Mouse (Mus musculus) T-helper 1 cell (primary cell): Measurements from ENCODE around the gene Ncoa5.

Experiments used
- in situ Hi-C: fragments of 300-600 bp; cut with MboI, MseI; formaldehyde crosslinking; loops from one replicate; pipeline ENCODE4 v1.15.1; 2025; ENCODE audit warnings: high pct_unique_total_duplicates

Ncoa5 gene

GRCm38 (mm10) chr2:165034131-165035057, at the start of gene Ncoa5:
TSS of gene Ncoa5 (minus strand) at chr2:165034867.
- in situ Hi-C loops, result no loop called here

- in situ Hi-C loops, result no loop called here
These were observed 46.6 kb upstream of the Ncoa5 start for GRCm38 (mm10) chr2:165081257-165081656.

DNA sequence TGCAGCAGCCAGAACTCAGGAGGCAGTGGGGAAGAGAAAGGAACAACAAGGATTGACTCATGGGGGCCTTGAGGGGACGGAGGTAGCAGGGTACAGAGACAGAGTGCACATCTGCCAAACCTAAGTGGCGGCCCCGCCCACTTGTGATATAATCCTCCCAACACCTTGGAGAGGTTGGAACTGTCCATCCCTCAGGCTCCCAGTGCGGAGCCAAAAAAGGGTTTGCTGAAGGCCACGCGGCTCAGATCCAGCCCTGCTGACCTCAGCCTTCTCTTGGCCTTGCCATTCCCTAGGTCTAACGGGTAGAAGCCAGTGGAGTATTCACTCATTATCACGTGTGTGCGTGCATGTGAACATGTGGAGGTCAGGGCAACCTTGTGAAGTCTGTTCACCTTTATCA, 46.0 kb upstream of the Ncoa5 start:
- in situ Hi-C loops, result no loop called here

DNA sequence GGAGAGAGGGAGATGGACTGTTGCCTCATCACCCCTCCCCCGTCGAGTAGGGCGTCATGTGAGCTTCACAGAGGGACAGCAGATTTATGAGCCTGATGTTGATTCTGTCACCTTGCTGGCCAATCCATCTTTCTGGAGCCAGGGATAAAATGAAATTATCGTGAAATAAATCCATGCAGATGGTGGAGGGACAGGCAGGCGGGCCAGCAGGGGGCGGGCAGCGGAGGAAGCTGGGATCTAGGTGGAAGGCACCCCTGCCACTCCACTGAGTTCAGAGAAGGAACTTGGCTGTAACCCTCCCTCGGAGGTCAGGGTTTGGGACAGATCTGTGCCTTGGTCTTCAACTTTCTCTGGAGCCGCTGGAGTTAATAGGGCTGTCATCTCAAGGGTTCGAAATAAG, 43.9 kb upstream of the Ncoa5 start:
- in situ Hi-C loops, result loop anchor here (5.0 kb wide), 2 partner anchors 194 to 284 kb away; no protein-coding TSS in a partner anchor

DNA sequence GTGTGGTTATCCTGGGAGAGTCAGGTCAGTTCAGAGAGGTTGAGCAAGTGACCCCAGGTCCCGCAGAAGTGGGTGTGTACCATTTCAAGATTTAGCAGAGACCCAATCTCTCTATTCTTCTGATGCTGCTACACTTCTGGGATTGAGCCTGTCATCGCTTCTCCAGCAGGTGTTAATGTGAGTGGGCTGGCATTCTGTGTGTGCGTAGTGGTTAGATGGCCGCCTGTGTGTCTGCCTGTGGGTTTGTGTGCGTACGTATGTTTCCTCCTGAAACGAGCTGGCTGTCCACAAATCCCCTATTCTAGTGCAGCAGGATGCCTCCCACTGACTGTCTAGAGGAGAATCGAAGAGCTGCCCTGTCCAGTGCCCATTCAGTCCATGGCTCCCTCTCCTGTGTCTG, 43.4 kb upstream of the Ncoa5 start:
- in situ Hi-C loops, result loop anchor here (5.0 kb wide), 2 partner anchors 194 to 284 kb away; no protein-coding TSS in a partner anchor

GRCm38 (mm10) chr2:165077055-165077454, 42.4 kb upstream of the Ncoa5 start:
- in situ Hi-C loops, result loop anchor here (5.0 kb wide), 2 partner anchors 195 to 285 kb away; no protein-coding TSS in a partner anchor

- in situ Hi-C loops, result loop anchor here (5.0 kb wide), 2 partner anchors 197 to 287 kb away; no protein-coding TSS in a partner anchor
These were observed 40.3 kb upstream of the Ncoa5 start for GRCm38 (mm10) chr2:165074937-165075336.

GRCm38 (mm10) chr2:165074081-165074884, 39.6 kb upstream of the Ncoa5 start:
- in situ Hi-C loops, result no loop called here

DNA sequence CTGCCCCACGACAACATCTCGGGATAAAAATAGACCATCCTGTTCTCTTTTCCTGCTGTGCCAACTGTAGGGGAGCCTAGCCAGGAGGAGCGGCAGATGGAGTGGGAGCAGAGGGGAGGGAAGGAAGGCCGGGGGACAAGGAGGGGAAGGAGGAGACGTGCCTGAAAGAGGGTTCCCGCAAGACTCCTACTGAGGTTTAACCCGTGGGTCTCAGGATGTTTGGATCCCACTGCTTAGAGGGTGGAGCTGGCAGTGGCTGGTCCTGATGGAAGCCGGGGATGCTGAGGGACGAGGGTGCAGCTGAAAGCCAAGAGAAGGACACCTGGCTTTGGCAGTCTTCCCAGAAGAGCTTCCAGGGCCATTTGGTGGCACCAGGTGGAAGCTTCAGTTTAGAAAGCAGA, 38.7 kb upstream of the Ncoa5 start:
- in situ Hi-C loops, result no loop called here

DNA sequence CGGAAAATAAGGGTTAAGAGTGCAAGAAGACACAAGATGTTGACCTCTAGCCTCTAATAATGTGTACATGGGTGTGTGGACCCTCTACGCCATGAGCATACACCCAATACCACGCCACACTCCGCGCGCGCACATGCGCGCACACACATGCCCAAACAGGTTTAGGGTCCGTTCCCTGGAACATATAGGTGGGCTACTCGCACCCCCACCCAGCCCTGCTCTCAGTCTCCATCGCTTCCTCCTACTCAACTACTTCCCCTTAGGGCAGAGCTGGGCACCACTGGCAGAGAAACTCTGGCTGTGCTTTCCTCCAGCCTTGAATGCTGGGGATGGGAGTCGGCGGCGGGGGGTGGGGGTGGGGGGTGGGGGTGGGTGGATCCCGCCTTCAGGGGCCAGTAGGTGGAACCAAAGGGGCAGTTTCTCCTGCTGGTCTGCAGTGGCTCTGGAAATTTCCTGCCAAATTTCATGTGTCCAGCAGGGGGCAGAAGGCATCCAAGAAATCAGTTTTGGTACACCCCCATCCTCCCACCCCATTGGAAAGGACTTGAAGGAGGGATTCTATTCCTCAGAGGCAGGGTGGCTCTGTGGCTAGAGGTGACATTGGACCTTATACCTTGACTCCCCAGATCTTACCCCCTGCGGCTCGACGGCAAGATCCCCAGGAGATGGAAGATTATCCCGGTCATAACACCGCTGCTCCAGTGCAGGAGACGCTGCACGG, 35.6 kb upstream of the Ncoa5 start:
- in situ Hi-C loops, result no loop called here

GRCm38 (mm10) chr2:165068806-165069205, 34.1 kb upstream of the Ncoa5 start:
- in situ Hi-C loops, result no loop called here

DNA sequence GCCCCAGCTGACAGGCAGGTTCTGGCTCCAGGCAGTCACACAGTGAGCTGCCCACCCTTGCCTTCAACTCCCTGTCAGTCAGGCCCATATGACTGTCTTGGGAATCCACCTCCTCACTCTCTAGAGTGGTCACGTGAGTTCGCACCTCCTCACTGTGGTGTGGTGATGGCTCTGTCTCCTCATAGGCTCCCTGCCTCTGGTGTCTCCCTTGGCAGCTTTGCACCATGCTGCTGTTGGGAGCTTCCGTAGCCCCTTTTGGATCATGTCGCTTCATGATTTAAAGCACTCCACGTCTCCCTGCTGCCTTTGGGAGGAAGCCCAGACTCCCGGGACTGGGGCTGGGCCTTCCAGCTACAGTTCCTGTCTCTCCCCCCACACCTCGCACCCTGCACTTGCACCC, 29.8 kb upstream of the Ncoa5 start:
- in situ Hi-C loops, result no loop called here

GRCm38 (mm10) chr2:165061638-165062433, 27.2 kb upstream of the Ncoa5 start:
- in situ Hi-C loops, result no loop called here

GRCm38 (mm10) chr2:165059961-165060360, 25.3 kb upstream of the Ncoa5 start:
- in situ Hi-C loops, result no loop called here

GRCm38 (mm10) chr2:165056377-165057085, 21.9 kb upstream of the Ncoa5 start:
- in situ Hi-C loops, result no loop called here

- in situ Hi-C loops, result no loop called here
These were observed 21.2 kb upstream of the Ncoa5 start for GRCm38 (mm10) chr2:165055905-165056304.

GRCm38 (mm10) chr2:165054888-165055852, 20.5 kb upstream of the Ncoa5 start, which contains the start of gene Cd40:
TSS of gene Cd40 (plus strand) at chr2:165055627.
- in situ Hi-C loops, result no loop called here

DNA sequence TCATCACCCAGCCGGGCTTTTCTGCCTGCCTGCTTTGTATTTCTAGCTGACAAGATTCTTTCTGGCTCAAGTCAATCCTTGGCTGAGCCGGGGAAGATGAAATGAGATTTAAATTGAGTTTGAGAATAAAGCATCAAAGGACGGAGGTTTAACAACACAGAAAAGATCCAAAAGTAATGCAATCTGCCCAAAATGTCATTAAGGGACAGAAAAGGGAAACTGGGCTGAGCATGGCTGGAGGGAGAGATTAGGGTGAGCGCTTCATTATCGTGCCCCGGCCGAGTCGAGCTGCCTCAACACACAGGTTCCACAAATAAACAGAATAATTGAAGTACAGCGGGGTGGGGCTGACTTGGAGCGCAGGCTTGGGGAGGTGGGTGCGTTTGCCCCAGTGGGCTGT, 16.9 kb upstream of the Ncoa5 start:
- in situ Hi-C loops, result no loop called here
